Mouse (Mus musculus) liver, adult 2 months (tissue): ENCODE measurements at regions not wholly inside any gene's neighbourhood (a gene's known extent, or its start where the extent isn't known, plus 50 kb on each side); places are given as distances from the start of the nearest gene placed in this dataset.

Experiments
- CTCF ChIP-seq: fragments of 200-500 bp; IDR thresholded peaks from 2 replicates; pipeline ENCODE4 v1.5.1; 2011; ENCODE audit warnings: low read depth, low read length, control low read depth
- POLR2A ChIP-seq: fragments of 200-500 bp; IDR thresholded peaks from 2 replicates; pipeline ENCODE4 v1.6.1; 2011; ENCODE audit warnings: low read length, control low read depth; ENCODE audit not compliant: insufficient read depth; ENCODE audit errors: extremely low read depth

GRCm38 (mm10) chr4:33599966-33600365 is 289.9 kb downstream of the Rngtt start:
- TF ChIP-seq CTCF: no peak
- TF ChIP-seq POLR2A: no peak
